Mouse (Mus musculus): Measurements from ENCODE around the gene Zscan29. TPM values are rescaled to one million over a fixed set of nuclear protein-coding genes. Genes with fewer than 3 reads are reported as not detected.

Zscan29 gene
- 8.5 and 9.7 TPM in 2 replicates for polyA plus RNA-seq (2014; fragmentation: Nextera tagmentation; extraction: Ambion mirVana)

DNA sequence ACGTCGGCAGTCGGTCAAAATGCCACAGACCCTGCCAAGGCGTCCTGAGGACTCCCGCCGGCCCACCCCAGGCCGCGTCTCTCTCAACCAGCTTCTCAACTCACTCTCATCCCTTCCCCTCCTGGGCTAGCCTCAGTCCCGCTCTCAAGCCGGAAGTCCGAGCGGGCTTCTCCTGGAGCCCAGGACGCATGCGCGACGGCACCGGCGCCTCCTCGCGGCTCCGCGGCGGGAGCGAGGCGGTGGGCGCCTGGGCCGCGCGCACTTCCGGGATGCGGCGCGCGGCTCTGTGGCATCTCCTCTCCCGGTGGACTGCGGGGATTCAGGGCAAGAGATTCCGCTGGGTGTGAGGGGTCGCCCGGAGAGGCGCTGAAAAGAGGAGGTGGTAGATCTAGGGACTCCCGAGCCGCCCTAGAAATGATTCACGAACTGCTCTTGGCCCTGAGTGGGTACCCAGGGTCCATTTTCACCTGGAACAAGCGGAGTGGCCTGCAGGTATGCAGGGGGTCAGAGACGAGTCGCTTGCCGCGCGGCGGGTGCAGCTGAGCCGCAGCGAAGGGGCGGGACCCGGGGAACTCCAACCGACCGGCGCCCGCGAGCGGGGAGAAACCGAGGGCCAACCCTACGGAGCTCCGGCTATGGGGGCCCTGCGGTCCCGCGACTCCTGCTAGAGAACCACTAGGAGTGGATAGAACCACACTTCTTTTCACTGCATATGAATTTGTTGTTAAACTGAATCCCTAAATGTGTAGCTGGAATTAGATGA lies at the start of gene Zscan29:
TSS of gene Zscan29 (minus strand) at position 146 of the 763 bp plus-strand sequence.
- under 1% methylated on average over 62 of the region's 66 CpGs for WGBS
- Histone ChIP-seq H3K27ac (ENCODE audit: low read depth, low read length) (peak within 1 kb of the TSS; percentile 80), H3K36me3 (ENCODE audit: control insufficient read depth, insufficient read depth, low read length) (peaks cover 35% of the 10 kb centered on the region), H3K27me3 (replicated peaks; ENCODE audit: control insufficient read depth, insufficient read depth, low read length) (no peaks in the 10 kb centered on the region), H3K4me1 (ENCODE audit: control insufficient read depth, insufficient read depth, low read length) (peaks cover 23% of the 10 kb centered on the region), H3K4me2 (ENCODE audit: low read length) (peak within 1 kb of the TSS; percentile 92), H3K9me3 (replicated peaks; ENCODE audit: control insufficient read depth, low read length) (no peaks in the 10 kb centered on the region), H3K9ac (ENCODE audit: low read length) (peak within 1 kb of the TSS; percentile 85), H3K4me3 (ENCODE audit: low read depth, low read length) (peak within 1 kb of the TSS; percentile 92)
- ATAC-seq = peak; percentile 97
- peak; percentile 96 for DNase-seq (ENCODE audit: low spot score)

DNA sequence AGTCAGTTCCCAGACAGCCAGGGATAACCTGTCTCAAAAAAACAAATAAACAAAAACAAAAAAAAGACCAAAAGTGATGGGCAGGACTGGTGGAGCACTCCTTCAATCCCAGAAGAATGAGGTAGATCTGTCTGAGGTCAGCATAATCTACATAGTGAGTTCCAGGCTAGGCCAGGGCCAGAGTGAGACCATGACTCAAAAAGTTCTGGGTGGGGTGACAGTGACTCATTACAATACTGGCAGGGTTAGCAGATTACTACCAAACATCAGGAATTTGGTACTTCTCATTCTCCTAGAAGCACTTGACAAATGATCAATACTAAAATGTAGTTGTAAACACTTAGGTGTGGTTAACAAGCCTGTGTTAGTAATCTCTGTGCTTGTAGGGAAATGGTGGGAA lies 49.1 kb upstream of the Zscan29 start:
- Histone ChIP-seq H3K9ac (ENCODE audit: low read length) (no peak overlapping the region), H3K9me3 (replicated peaks; ENCODE audit: control insufficient read depth, low read length) (no peaks in the 10 kb centered on the region), H3K4me3 (ENCODE audit: low read depth, low read length) (no peak overlapping the region), H3K4me2 (ENCODE audit: low read length) (no peak overlapping the region), H3K27ac (ENCODE audit: low read depth, low read length) (no peak overlapping the region), H3K4me1 (ENCODE audit: control insufficient read depth, insufficient read depth, low read length) (no peaks in the 10 kb centered on the region), H3K27me3 (replicated peaks; ENCODE audit: control insufficient read depth, insufficient read depth, low read length) (no peaks in the 10 kb centered on the region), H3K36me3 (ENCODE audit: control insufficient read depth, insufficient read depth, low read length) (peaks cover 83% of the 10 kb centered on the region)
- DNase-seq (ENCODE audit: low spot score) (no peak), ATAC-seq (no peak)

DNA sequence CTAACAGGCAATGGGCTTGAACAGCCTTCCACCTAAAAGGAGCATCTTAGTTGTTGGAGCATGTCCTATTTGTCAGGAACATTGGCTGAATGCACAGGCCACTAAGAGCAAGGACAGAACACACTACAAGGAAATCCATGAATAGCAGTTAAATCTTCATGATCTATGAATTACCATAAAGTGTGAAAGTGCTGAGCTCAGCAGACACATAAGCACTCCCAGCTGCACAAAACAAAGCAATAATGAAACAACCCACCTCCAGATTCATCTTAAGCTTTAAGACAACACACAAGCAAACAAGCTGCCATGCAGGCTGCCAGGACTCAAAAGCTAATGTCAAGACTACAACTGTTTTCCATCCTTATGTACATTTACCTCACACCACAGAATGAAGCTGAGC lies 48.3 kb upstream of the Zscan29 start:
- Histone ChIP-seq H3K36me3 (ENCODE audit: control insufficient read depth, insufficient read depth, low read length) (peaks cover 88% of the 10 kb centered on the region), H3K9ac (ENCODE audit: low read length) (no peak overlapping the region), H3K4me2 (ENCODE audit: low read length) (no peak overlapping the region), H3K27me3 (replicated peaks; ENCODE audit: control insufficient read depth, insufficient read depth, low read length) (no peaks in the 10 kb centered on the region), H3K4me3 (ENCODE audit: low read depth, low read length) (no peak overlapping the region), H3K27ac (ENCODE audit: low read depth, low read length) (no peak overlapping the region), H3K9me3 (replicated peaks; ENCODE audit: control insufficient read depth, low read length) (no peaks in the 10 kb centered on the region), H3K4me1 (ENCODE audit: control insufficient read depth, insufficient read depth, low read length) (no peaks in the 10 kb centered on the region)
- no peak for DNase-seq (ENCODE audit: low spot score)
- no peak for ATAC-seq

DNA sequence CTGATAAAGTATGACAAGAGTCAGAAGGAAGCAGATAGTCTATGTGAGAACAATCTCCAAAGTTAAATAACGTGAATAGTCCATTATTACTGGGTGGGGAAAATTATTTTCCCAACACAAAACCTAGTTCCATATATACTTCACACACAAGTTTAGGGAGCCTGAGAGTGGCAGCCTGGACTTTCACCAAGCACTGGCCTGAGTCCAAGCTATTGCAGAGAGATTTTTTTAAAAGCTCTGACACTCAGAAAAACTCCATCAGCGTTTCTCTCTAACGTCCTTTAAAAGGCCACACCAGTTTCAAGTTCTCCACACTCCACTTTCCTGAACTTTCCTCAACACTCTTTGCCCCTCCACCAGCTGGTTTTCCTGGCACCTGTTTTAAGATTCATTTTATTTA lies 43.6 kb upstream of the Zscan29 start:
- DNase-seq (ENCODE audit: low spot score) = no peak
- H3K9me3 ChIP-seq (replicated peaks; ENCODE audit: control insufficient read depth, low read length) = no peaks in the 10 kb centered on the region
- no peak overlapping the region for H3K9ac ChIP-seq (ENCODE audit: low read length)
- no peak overlapping the region for H3K4me2 ChIP-seq (ENCODE audit: low read length)
- H3K4me3 ChIP-seq (ENCODE audit: low read depth, low read length) = no peak overlapping the region
- H3K4me1 ChIP-seq (ENCODE audit: control insufficient read depth, insufficient read depth, low read length) = no peaks in the 10 kb centered on the region
- no peak for ATAC-seq
- 84% methylated on average over 3 of the region's 3 CpGs for whole genome bisulfite sequencing
- no peaks in the 10 kb centered on the region for H3K27me3 ChIP-seq (replicated peaks; ENCODE audit: control insufficient read depth, insufficient read depth, low read length)
- no peak overlapping the region for H3K27ac ChIP-seq (ENCODE audit: low read depth, low read length)
- peaks cover 85% of the 10 kb centered on the region for H3K36me3 ChIP-seq (ENCODE audit: control insufficient read depth, insufficient read depth, low read length)

DNA sequence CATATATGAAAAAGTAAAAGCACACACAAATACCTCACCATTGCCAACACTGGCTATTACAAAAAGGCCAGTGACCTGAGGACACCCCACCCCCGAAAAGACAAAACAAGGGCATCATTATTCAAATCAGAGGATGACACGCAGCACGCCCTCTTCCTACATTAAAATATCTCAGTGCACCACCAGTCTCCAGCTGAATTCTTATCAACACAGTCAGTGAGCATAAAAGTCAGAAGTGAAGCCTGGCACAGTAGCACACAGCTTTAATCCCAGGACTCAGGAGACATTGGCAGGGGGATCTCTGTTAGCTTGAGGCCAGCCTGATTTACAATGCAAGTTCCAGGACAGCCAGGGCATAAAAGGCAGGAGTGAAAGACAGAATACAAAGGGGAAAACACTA lies 35.6 kb upstream of the Zscan29 start:
- H3K4me3 ChIP-seq (ENCODE audit: low read depth, low read length) = no peak overlapping the region
- no peaks in the 10 kb centered on the region for H3K9me3 ChIP-seq (replicated peaks; ENCODE audit: control insufficient read depth, low read length)
- no peaks in the 10 kb centered on the region for H3K4me1 ChIP-seq (ENCODE audit: control insufficient read depth, insufficient read depth, low read length)
- whole genome bisulfite sequencing = 95% methylated on average over 3 of the region's 3 CpGs
- ATAC-seq (no peak), DNase-seq (ENCODE audit: low spot score) (no peak)
- peaks cover 97% of the 10 kb centered on the region for H3K36me3 ChIP-seq (ENCODE audit: control insufficient read depth, insufficient read depth, low read length)
- H3K27me3 ChIP-seq (replicated peaks; ENCODE audit: control insufficient read depth, insufficient read depth, low read length) = no peaks in the 10 kb centered on the region
- no peak overlapping the region for H3K4me2 ChIP-seq (ENCODE audit: low read length)
- no peak overlapping the region for H3K9ac ChIP-seq (ENCODE audit: low read length)
- no peak overlapping the region for H3K27ac ChIP-seq (ENCODE audit: low read depth, low read length)

DNA sequence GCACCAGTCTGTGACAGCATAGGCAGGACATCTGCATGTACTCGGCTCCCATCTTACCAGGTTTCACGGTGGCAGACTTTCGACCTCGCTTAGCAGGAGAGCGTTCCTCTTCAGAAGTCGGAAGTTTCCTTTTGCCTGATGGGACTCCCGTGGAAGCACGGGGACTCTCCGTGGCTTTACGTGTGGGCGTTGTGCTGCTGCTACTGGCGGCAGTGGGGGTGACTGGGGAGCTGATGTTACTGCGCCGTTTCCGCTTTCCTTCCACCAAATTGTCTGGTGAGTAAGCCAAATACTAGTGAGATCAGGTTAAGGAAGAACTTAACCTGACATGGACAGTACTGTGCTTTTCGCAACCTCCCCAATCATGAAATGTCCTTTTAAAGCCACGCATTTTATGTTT lies 33.4 kb upstream of the Zscan29 start:
- H3K27ac ChIP-seq (ENCODE audit: low read depth, low read length) = no peak overlapping the region
- DNase-seq (ENCODE audit: low spot score) = no peak
- H3K9ac ChIP-seq (ENCODE audit: low read length) = no peak overlapping the region
- no peaks in the 10 kb centered on the region for H3K4me1 ChIP-seq (ENCODE audit: control insufficient read depth, insufficient read depth, low read length)
- no peak overlapping the region for H3K4me2 ChIP-seq (ENCODE audit: low read length)
- WGBS = 96% methylated on average over 17 of the region's 17 CpGs
- H3K9me3 ChIP-seq (replicated peaks; ENCODE audit: control insufficient read depth, low read length) = no peaks in the 10 kb centered on the region
- peaks cover 97% of the 10 kb centered on the region for H3K36me3 ChIP-seq (ENCODE audit: control insufficient read depth, insufficient read depth, low read length)
- H3K4me3 ChIP-seq (ENCODE audit: low read depth, low read length) = no peak overlapping the region
- no peaks in the 10 kb centered on the region for H3K27me3 ChIP-seq (replicated peaks; ENCODE audit: control insufficient read depth, insufficient read depth, low read length)
- ATAC-seq = no peak

DNA sequence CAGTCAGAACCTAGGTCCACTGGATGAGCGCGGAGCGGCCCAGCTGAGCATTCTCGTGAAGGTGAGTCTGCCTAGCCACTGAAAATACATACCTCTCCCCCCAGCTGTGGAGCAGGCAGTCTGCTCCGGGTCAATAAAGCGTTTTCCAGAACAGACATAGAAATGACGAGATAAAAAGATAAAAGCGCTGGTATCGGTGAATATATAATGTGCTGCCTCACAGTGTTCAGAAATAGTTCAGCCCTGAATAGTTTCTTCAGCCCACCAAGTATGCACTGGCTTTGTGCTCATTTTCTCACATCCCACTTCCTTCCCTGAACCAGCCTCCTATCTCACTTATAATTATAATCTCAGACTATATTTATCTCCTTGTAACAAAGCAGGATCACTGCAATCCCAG lies 24.5 kb upstream of the Zscan29 start:
- ATAC-seq = no peak
- H3K27me3 ChIP-seq (replicated peaks; ENCODE audit: control insufficient read depth, insufficient read depth, low read length) = no peaks in the 10 kb centered on the region
- no peak overlapping the region for H3K4me3 ChIP-seq (ENCODE audit: low read depth, low read length)
- WGBS = 86% methylated on average over 9 of the region's 9 CpGs
- peaks cover 97% of the 10 kb centered on the region for H3K36me3 ChIP-seq (ENCODE audit: control insufficient read depth, insufficient read depth, low read length)
- H3K4me1 ChIP-seq (ENCODE audit: control insufficient read depth, insufficient read depth, low read length) = no peaks in the 10 kb centered on the region
- no peak for DNase-seq (ENCODE audit: low spot score)
- H3K9me3 ChIP-seq (replicated peaks; ENCODE audit: control insufficient read depth, low read length) = no peaks in the 10 kb centered on the region
- H3K4me2 ChIP-seq (ENCODE audit: low read length) = no peak overlapping the region
- H3K9ac ChIP-seq (ENCODE audit: low read length) = no peak overlapping the region
- H3K27ac ChIP-seq (ENCODE audit: low read depth, low read length) = no peak overlapping the region

DNA sequence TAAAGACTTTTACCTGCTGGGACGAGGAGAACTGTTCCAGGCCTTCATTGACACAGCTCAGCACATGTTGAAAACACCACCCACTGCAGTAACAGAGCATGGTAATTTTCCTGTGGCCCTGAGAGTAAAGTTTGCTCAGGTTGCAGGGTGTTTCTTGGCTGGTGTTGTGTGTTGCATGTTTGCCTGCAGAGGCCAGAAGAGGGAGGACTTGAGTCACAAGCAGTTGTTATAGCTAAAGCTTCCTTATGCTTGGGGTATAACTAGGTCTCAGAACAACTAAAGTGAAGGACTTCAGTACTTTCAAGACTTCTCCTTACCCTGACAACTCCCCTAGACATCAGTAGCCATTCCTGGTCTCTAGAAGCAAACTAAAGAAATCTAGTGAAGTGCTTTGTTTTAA lies 17.6 kb upstream of the Zscan29 start:
- H3K36me3 ChIP-seq (ENCODE audit: control insufficient read depth, insufficient read depth, low read length) = peaks cover 89% of the 10 kb centered on the region
- no peak overlapping the region for H3K4me2 ChIP-seq (ENCODE audit: low read length)
- 89% methylated on average over 1 of the region's 1 CpGs for WGBS
- no peak overlapping the region for H3K4me3 ChIP-seq (ENCODE audit: low read depth, low read length)
- H3K9ac ChIP-seq (ENCODE audit: low read length) = no peak overlapping the region
- H3K27ac ChIP-seq (ENCODE audit: low read depth, low read length) = no peak overlapping the region
- DNase-seq (ENCODE audit: low spot score) (no peak), ATAC-seq (no peak)
- H3K4me1 ChIP-seq (ENCODE audit: control insufficient read depth, insufficient read depth, low read length) = no peaks in the 10 kb centered on the region
- no peaks in the 10 kb centered on the region for H3K27me3 ChIP-seq (replicated peaks; ENCODE audit: control insufficient read depth, insufficient read depth, low read length)
- H3K9me3 ChIP-seq (replicated peaks; ENCODE audit: control insufficient read depth, low read length) = no peaks in the 10 kb centered on the region

DNA sequence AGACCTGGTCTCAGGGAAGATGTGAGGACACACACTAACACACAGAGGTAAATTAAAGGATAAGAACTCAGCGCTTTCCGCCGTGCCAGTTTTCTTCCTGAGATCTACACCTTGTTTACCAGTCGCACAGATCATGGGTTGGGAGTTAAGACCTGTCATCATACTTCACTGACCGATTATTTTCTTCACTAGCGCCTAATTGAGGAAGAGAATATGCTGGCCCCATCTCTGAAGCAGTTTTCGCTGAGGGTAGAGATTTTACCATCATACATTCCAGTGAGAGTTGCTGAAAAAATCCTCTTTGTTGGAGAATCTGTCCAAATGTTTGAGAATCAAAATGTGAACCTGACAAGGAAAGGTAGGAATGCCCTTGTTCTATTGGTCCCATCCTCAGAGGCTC lies 13.2 kb upstream of the Zscan29 start:
- ATAC-seq (no peak), DNase-seq (ENCODE audit: low spot score) (no peak)
- WGBS = 95% methylated on average over 7 of the region's 7 CpGs
- H3K9me3 ChIP-seq (replicated peaks; ENCODE audit: control insufficient read depth, low read length) = no peaks in the 10 kb centered on the region
- H3K27me3 ChIP-seq (replicated peaks; ENCODE audit: control insufficient read depth, insufficient read depth, low read length) = no peaks in the 10 kb centered on the region
- no peak overlapping the region for H3K9ac ChIP-seq (ENCODE audit: low read length)
- no peak overlapping the region for H3K4me2 ChIP-seq (ENCODE audit: low read length)
- H3K36me3 ChIP-seq (ENCODE audit: control insufficient read depth, insufficient read depth, low read length) = peaks cover 67% of the 10 kb centered on the region
- H3K4me1 ChIP-seq (ENCODE audit: control insufficient read depth, insufficient read depth, low read length) = no peaks in the 10 kb centered on the region
- no peak overlapping the region for H3K4me3 ChIP-seq (ENCODE audit: low read depth, low read length)
- no peak overlapping the region for H3K27ac ChIP-seq (ENCODE audit: low read depth, low read length)
